Mouse (Mus musculus) ES-Bruce4 (cell line): ENCODE data around the gene B430306N03Rik. TPM values are rescaled to one million over a fixed set of nuclear protein-coding genes. Genes with fewer than 3 reads are reported as not detected.

Experiments used
- H3K27ac ChIP-seq: 2 replicates; pipeline ENCODE4 v1.5.1; 2012; ENCODE audit warnings: low read length, inconsistent platforms; ENCODE audit not compliant: insufficient read depth
- H3K27me3 ChIP-seq: 2 replicates; pipeline ENCODE4 v1.6.1; 2012; ENCODE audit warnings: mild to moderate bottlenecking, low read length, inconsistent platforms; ENCODE audit not compliant: control insufficient read depth, poor library complexity, insufficient read depth, severe bottlenecking
- H3K36me3 ChIP-seq: 2 replicates; pipeline ENCODE4 v1.6.1; 2012; ENCODE audit warnings: inconsistent platforms, mild to moderate bottlenecking, low read length, moderate library complexity; ENCODE audit not compliant: control insufficient read depth, poor library complexity, insufficient read depth, severe bottlenecking
- H3K4me1 ChIP-seq: one replicate; pipeline ENCODE4 v1.8.1; 2011; ENCODE audit warnings: low read length; ENCODE audit not compliant: control insufficient read depth, insufficient read depth
- H3K4me3 ChIP-seq: 2 replicates; pipeline ENCODE4 v1.5.1; 2011; ENCODE audit warnings: low read depth, mild to moderate bottlenecking, low read length
- H3K9ac ChIP-seq: 2 replicates; pipeline ENCODE4 v1.6.1; 2012; ENCODE audit warnings: low read depth, mild to moderate bottlenecking, inconsistent platforms; ENCODE audit not compliant: poor library complexity, severe bottlenecking
- H3K9me3 ChIP-seq: replicated peaks from 2 replicates; pipeline ENCODE4 v1.6.1; 2012; ENCODE audit warnings: mild to moderate bottlenecking, low read length, inconsistent platforms; ENCODE audit not compliant: control insufficient read depth, poor library complexity, insufficient read depth, severe bottlenecking
- CTCF ChIP-seq: IDR thresholded peaks from one replicate; pipeline ENCODE4 v1.8.1; 2011; ENCODE audit warnings: low read depth, low read length
- EP300 ChIP-seq: IDR thresholded peaks from 2 replicates; pipeline ENCODE4 v1.6.1; 2011; ENCODE audit warnings: low read depth, low read length; ENCODE audit not compliant: insufficient read depth
- POLR2A ChIP-seq: IDR thresholded peaks from one replicate; pipeline ENCODE4 v1.8.1; 2011; ENCODE audit warnings: low read length; ENCODE audit not compliant: insufficient read depth
- polyA plus RNA-seq: library from polyadenylated mRNA; stranded (reverse); fragments of >200 nt; gene quantifications from 2 replicates; pipeline ENCODE4 v1.2.4, GENCODE M21; 2011; ENCODE audit warnings: low read depth; ENCODE audit not compliant: missing spikeins, insufficient read depth, insufficient read length

The B430306N03Rik gene
- polyA plus RNA-seq, 1 experiment, result not detected

DNA sequence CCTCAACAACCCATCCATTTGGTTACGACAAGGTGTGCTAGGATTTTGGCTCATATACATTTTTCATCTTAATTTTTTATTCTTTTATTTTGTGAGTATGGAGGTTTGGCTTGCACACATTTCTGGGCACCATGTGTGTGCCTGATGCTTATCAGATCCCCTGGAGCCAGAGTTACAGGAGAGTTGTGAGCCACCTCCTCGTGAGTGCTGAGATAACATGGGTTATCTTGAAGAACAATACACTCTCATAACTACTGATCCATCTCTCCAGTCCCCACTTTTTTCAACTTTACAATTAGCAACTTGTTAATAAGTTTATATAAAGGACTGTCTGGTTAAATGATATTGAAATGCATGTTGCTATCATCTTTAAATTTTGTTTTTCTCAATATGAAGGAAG, 5.3 kb downstream of the B430306N03Rik start:
- Histone ChIP-seq H3K9ac (no peak overlapping the region), H3K9me3 (no peaks in the 10 kb centered on the region), H3K27me3 (no peaks in the 10 kb centered on the region), H3K27ac (no peak overlapping the region), H3K4me1 (peaks cover 2% of the 10 kb centered on the region), H3K36me3 (no peaks in the 10 kb centered on the region), H3K4me3 (no peak overlapping the region)
- TF ChIP-seq EP300 (no peak), POLR2A (no peak), CTCF (no peak)

DNA sequence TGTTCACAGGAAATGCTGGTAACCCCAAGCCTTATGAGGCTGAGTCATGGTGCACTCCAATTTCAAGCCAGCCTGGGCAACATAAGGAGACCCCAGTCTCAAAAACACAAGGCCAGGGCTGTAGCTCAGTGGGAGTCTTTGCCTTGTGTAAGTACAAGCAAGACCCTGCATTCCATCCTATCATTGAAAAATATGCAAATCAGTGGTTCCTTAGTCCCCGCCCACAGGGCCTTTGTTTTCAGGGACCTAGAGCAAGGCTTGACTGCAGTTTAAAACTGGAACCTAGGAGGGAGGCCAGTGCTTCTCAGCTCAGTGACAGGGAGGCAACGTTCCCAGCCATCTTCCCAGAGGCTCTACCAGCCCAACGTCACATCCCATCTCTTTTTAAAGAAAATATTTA, 7.3 kb downstream of the B430306N03Rik start:
- H3K27me3 ChIP-seq, result no peaks in the 10 kb centered on the region
- H3K36me3 ChIP-seq, result no peaks in the 10 kb centered on the region
- no peak overlapping the region for H3K9ac ChIP-seq
- no peak overlapping the region for H3K4me3 ChIP-seq
- H3K4me1 ChIP-seq, result peaks cover 2% of the 10 kb centered on the region
- H3K9me3 ChIP-seq, result no peaks in the 10 kb centered on the region
- H3K27ac ChIP-seq, result peak overlapping the region; percentile 12; the same call in 1 of the 2 replicates
- TF ChIP-seq POLR2A (no peak), CTCF (no peak), EP300 (no peak)

DNA sequence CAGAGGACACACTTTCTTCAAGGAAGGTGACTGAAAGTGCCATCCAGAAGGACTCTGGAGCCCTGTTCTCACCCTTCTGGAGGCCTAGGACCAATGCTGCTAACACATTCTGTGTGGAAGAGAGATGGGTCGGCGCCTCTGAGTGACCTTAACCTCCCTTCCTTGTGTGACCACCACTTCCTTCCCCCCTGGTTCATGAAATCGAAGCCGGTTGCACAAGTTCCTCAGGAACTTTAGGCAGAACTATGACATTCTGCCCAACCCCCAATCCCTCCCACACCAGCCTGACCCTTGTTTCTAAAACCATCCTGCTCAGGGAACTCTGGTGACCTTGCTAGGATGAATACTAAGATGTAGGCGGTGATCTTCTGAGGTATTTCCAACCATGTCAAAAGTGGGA, 8.3 kb downstream of the B430306N03Rik start:
- H3K36me3 ChIP-seq, result no peaks in the 10 kb centered on the region
- H3K27ac ChIP-seq, result no peak overlapping the region
- no peak overlapping the region for H3K9ac ChIP-seq
- no peaks in the 10 kb centered on the region for H3K9me3 ChIP-seq
- no peaks in the 10 kb centered on the region for H3K27me3 ChIP-seq
- no peak overlapping the region for H3K4me3 ChIP-seq
- H3K4me1 ChIP-seq, result peaks cover 2% of the 10 kb centered on the region
- TF ChIP-seq CTCF (no peak), EP300 (no peak), POLR2A (no peak)

DNA sequence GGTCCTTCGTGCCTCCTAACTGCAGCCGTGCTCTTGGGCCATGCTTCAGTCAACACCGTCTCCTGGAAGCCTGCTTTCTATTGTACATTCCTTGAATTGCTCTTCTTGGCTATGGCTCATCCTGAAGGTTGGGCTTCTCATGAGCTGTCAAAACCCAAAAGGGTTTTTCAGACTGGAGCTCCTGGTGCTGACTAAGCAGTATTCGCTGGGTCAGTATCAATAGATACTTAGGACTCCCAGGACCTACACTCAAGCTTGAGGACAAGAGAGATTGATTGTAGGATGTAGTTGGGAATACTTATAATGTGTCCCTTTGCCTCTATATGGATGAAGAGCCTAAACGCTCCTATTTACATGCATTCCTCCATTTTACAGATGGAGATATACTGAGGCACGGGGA, 9.2 kb downstream of the B430306N03Rik start:
- no peaks in the 10 kb centered on the region for H3K36me3 ChIP-seq
- H3K27me3 ChIP-seq, result no peaks in the 10 kb centered on the region
- no peak overlapping the region for H3K4me3 ChIP-seq
- TF ChIP-seq POLR2A (no peak), CTCF (no peak), EP300 (no peak)
- H3K4me1 ChIP-seq, result peaks cover 2% of the 10 kb centered on the region
- H3K9ac ChIP-seq, result no peak overlapping the region
- H3K9me3 ChIP-seq, result no peaks in the 10 kb centered on the region
- H3K27ac ChIP-seq, result no peak overlapping the region

DNA sequence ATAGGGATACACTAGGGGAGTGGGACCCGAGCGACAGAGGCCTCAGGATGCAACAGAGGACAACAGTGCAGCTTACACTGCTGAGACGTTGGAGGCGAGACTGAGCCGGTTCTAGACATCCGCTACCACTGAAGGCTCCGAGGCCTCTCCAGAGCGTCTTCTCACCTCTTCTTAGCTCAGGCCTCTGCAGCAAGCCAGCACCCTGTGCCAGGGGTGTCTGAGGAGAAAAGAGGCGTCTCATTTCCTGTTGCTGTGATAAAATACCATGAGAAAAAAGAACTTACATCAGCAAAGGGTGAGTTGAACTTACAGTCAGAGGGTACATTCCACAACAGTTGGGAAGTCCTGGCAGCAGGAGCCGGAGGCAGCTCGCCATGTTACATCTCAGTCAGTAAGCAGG, 9.7 kb downstream of the B430306N03Rik start:
- TF ChIP-seq POLR2A, result no peak
- no peak for TF ChIP-seq EP300
- TF ChIP-seq CTCF, result no peak
- Histone ChIP-seq H3K9ac (no peak overlapping the region), H3K4me1 (peaks cover 2% of the 10 kb centered on the region), H3K27ac (no peak overlapping the region), H3K36me3 (no peaks in the 10 kb centered on the region), H3K4me3 (no peak overlapping the region), H3K9me3 (no peaks in the 10 kb centered on the region), H3K27me3 (no peaks in the 10 kb centered on the region)

DNA sequence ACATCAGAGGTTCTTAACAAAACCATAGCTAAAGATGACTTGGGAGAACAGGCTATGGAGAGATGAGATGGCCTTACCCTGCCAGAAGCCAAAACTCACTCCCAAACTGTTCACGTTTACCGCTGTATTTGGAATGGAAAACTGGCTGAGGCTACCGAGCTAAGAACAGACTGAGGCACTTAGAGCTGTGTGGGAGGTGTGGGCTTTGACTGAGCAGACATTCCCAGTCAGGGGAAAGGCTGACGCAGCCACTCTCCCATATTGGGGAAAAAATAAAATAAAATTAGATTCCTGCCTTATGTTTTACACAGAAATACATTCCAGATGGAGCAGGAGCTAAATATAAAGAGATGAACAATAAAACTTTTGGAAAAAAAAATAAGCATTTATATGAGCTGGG, 10.7 kb downstream of the B430306N03Rik start:
- no peaks in the 10 kb centered on the region for H3K27me3 ChIP-seq
- no peaks in the 10 kb centered on the region for H3K9me3 ChIP-seq
- no peak overlapping the region for H3K27ac ChIP-seq
- no peak overlapping the region for H3K9ac ChIP-seq
- TF ChIP-seq EP300, result no peak
- no peak overlapping the region for H3K4me3 ChIP-seq
- no peaks in the 10 kb centered on the region for H3K36me3 ChIP-seq
- H3K4me1 ChIP-seq, result peaks cover 2% of the 10 kb centered on the region
